Mouse (Mus musculus): Measurements from ENCODE around the gene Terf2. TPM values are rescaled to one million over a fixed set of nuclear protein-coding genes. Genes with fewer than 3 reads are reported as not detected.

Terf2 gene
- polyA plus RNA-seq (2017; shearing (Covaris generic)), result 9.9 TPM

DNA sequence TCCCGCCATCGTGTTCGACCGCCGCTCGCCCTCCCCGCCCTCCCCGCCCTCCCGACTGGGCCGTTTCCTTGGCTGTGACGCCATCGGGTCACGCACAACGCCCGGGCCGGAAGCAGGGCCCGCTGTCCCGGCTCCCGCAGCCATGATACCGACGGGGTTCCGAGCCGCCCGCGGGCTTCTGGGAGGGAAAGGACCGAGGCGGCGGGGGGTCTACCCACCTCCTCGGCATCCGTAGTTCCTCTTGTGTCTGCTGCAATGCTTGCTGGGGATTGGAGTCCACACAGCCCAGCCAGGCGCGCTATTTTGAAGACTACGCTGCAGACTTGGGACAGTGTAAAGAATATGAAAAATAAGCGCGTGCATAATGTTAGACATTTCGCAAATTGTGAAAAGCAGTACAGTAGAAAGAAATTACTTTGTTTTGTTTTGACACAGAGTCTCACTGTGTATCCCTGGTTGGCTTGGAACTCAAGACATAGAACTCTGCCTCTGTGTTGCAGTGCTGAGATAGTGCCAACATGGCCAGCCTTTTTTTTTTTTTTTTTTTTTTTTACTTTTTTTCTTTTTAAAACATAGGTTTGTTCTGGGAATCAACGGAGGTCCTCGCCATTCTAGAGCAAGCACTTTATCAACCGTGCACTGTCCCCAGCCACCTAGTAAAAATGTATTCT lies at the start of gene Terf2:
TSS of gene Terf2 (minus strand) at position 182 of the 671 bp plus-strand sequence.

DNA sequence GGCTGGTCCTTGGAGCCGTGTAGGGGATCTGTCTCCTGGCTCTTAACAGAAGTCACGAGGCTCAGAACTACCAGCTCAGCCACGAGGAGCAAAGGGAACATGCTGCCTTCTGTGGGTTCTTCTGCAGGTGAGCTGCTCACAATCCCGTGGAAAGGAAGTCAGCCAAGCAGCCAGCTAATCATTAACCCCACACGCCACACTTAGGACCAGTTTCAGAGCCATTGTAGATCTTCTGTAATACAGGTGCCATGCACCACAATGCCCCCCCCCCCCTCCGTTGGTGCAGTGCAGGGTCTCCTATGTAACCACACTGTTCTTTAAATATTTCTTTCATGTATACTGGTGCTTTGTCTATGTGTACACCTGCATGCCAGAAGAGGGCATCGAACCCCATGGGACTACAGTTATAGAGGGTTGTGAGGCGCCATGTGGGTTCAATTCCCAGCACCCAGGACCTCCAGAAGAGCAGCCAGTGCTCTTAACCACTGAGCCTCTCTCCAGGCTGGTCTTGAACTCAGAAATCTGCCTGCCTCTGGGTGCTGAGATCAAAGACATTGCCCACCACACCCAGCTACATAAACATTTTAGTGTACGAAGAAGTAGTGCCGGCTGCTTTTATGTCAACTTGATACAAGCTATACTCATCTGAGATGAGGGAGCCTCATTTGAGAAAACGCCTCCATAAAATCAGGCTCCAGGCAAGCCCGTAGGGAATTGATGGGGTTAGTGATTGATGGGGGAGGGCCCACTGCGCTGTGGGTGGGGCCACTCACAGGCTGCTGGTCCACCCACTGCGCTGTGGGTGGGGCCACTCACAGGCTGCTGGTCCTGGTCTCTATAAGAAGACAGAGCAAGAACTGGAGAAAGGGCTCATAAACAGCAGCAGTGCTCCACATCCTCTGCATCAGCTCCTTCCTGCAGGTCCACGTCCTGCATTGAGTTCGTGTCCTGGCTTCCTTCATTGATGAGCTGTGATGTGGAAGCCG lies 30.5 kb downstream of the Terf2 start, which contains the start of gene Tmed6:
TSS of gene Tmed6 (minus strand) at position 134 of the 986 bp plus-strand sequence.

DNA sequence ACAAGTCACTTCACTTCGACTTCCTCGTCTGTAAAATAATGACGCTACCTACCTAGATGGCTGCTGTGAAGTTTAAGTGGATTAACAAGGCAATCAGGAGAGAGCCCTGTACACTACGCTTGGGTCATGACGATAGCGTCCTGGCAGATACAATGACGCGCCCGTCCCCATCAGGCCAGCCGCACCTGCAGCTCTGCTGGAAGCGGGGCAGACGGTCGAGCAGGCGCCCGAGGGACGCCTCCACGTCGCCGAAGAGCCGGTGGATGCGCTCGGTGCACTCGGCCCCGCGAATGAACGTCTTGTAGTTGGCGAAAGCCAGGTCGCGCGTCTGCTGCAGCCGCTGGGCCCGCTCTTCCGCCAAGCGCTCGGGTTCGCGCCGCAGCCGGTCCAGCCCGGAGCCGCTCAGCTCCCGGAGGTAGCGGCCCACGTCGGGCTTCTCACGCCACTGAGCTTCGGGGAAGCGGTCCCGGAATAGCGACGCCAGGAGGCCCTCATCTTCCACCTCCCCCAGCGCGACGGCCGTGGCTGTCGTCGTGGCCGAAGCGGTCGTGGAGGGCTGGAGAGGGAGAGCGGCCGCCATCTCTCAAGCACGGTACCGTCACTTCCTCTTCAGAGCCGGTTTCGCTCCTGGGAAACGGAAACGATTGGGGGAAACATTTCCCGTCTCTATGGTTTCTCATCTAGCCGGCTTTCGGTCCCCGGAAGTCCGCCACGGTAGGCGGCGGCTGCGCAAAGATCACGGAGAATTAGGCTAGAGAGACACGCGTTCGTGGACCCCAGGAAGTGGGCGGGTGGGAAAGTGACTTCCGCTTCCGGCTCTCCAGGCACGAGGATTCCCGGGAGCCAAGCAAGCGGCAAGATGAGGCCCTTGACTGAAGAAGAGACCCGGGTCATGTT lies 40.0 kb downstream of the Terf2 start, which contains the start of the genes Cog8 and Nip7:
TSS of gene Cog8 (minus strand) at position 614 of the 897 bp plus-strand sequence.
TSS of gene Nip7 (plus strand) at position 802 of the 897 bp plus-strand sequence.

DNA sequence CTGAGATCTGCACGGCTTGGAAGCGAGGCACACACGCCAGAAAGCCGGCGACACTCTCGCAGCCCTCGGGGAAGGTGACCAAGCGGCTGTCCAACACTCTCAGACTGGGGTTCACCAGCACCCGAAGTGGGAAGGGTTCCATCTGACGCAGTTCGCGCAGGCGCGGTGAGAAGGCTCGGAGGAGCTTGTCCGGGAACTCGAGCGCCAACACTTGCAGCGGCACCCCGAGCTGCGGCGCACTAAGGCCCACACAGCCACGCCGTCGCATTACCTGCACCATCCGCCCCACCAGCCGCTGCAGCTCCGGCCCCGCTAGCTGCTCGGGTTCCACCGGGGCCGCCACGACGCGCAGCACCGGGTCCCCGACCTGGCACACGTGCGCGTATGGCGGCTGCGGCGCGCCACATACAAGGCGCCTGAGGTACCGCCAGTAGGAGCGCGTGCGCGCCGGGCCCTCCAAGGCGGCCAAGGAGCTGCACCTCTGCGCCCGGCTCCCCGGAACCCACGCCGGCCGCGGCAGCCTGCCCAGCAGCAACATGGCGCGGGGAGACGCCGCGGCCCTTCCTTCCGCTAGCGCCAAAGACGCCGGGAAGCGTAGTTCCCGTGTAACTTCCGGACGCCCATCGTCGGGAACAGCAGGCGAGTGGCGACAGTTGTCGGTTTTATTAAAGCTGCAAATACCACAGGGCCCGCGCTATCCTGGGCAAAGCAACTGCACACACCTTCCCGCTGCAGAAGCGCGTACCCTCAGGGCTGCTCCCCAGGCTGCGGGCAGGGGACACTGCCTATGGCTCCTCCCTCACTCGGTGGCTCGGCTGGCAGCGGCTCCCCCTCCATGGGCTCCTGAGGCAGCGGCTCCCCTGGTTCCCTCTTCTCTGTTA lies 48.0 kb downstream of the Terf2 start, which contains the start of gene Pdf:
TSS of gene Pdf (minus strand) at position 554 of the 881 bp plus-strand sequence.

DNA sequence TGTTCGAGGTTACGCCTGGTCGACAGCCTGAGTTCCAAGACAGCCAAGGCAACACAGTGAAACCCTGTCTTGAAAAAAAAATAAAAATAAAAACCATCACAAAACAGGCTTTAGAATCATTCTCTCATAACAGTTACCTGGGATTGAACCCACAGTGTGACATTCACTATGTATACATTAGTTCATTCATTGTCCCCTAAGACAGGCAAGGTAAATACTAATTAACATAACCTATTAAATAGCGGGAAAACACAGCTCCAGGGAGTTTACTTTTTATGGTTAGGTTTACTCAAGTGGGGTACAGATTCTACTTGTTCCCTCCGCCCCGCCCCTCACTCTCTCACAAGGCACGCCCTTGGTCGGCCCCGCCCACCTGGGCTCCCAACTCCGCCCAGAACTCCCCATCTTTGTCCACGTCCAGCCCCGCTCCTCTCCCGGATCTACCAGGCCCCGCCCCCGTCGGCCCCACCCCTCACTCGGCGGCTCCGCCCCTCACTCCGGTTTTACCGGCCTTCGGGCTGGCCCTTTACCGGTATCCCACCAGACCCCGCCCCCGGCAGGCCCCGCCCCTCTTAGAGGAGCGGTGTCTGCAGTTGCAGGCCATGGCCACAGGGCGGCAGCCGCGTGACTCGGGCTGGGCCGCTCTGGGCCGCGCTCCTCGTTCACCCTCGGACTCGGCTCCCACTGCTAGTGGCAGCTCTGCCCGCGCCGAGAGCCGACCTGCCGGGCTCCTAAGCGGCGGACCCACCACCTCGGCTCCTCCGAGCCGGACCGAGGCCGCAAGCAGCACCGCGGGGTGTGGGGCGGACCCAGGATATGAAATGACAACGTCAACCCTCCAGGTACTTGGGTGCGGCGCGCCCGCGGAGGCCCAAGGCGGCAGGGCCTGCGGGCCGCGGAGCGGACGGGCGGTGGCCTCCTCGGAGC lies 65.4 kb downstream of the Terf2 start, which contains the start of gene Vps4a:
TSS of gene Vps4a (plus strand) at position 573 of the 927 bp plus-strand sequence.

Other genes starting within 250 kb of the Terf2 start
- 0.05 TPM for gene Has3, start 226.3 kb downstream of the Terf2 start, polyA plus RNA-seq (2017; shearing (Covaris generic))
- 62.0 TPM for gene Utp4, start 202.9 kb downstream of the Terf2 start, polyA plus RNA-seq (2017; shearing (Covaris generic))
- 1.9 TPM for gene Sntb2, start 160.8 kb downstream of the Terf2 start, polyA plus RNA-seq (2017; shearing (Covaris generic))
- 73.7 TPM for gene Vps4a, start 65.3 kb downstream of the Terf2 start, polyA plus RNA-seq (2017; shearing (Covaris generic))
- 1.7 TPM for gene Pdf, start 47.9 kb downstream of the Terf2 start, polyA plus RNA-seq (2017; shearing (Covaris generic))
- gene Cog8, start 39.9 kb downstream of the Terf2 start, polyA plus RNA-seq (2017; shearing (Covaris generic)), result 22.9 TPM
- 102 TPM for gene Nip7, start 39.7 kb downstream of the Terf2 start, polyA plus RNA-seq (2017; shearing (Covaris generic))
- gene Tmed6, start 30.9 kb downstream of the Terf2 start, polyA plus RNA-seq (2017; shearing (Covaris generic)), result not detected
- gene Cyb5b, start 54.1 kb upstream of the Terf2 start, polyA plus RNA-seq (2017; shearing (Covaris generic)), result 90.2 TPM
- 18.9 TPM for gene Nfat5, start 196.9 kb upstream of the Terf2 start, polyA plus RNA-seq (2017; shearing (Covaris generic))

Measured in activated CD4-positive, CD25-positive, alpha-beta regulatory T cell, adult 9 weeks (primary cell).